Mouse (Mus musculus) small intestine, adult 2 months (tissue): ENCODE results near the gene Slc12a7. TPM values are rescaled to one million over a fixed set of nuclear protein-coding genes. Genes with fewer than 3 reads are reported as not detected.

Experiments
- H3K27ac ChIP-seq: fragments of 200-500 bp; 2 replicates; pipeline ENCODE4 v1.5.1; 2012; ENCODE audit warnings: low read depth, low read length, control low read depth, inconsistent platforms; ENCODE audit not compliant: insufficient read depth
- H3K27me3 ChIP-seq: fragments of 200-500 bp; 2 replicates; pipeline ENCODE4 v1.6.1; 2012; ENCODE audit warnings: mild to moderate bottlenecking, moderate library complexity, low read length, inconsistent platforms; ENCODE audit not compliant: control insufficient read depth, insufficient read depth
- H3K36me3 ChIP-seq: fragments of 200-500 bp; 2 replicates; pipeline ENCODE4 v1.6.1; 2012; ENCODE audit warnings: mild to moderate bottlenecking, low read length, control low read depth, inconsistent platforms; ENCODE audit not compliant: control insufficient read depth, insufficient read depth
- H3K4me1 ChIP-seq: fragments of 200-500 bp; 2 replicates; pipeline ENCODE4 v1.6.1; 2012; ENCODE audit warnings: low read length, inconsistent platforms, mixed read lengths; ENCODE audit not compliant: control insufficient read depth, insufficient read depth, insufficient read length
- H3K4me3 ChIP-seq: fragments of 200-500 bp; 2 replicates; pipeline ENCODE4 v1.5.1; 2012; ENCODE audit warnings: low read depth, mild to moderate bottlenecking, control low read depth, inconsistent platforms, low read length, moderate library complexity
- CTCF ChIP-seq: fragments of 200-500 bp; IDR thresholded peaks from 2 replicates; pipeline ENCODE4 v1.5.1; 2012; ENCODE audit warnings: low read depth, mild to moderate bottlenecking, control low read depth, inconsistent platforms, low read length, moderate library complexity, mixed read lengths; ENCODE audit not compliant: insufficient replicate concordance, insufficient read length; ENCODE audit errors: extremely low read depth
- POLR2A ChIP-seq: fragments of 200-500 bp; IDR thresholded peaks from 2 replicates; pipeline ENCODE4 v1.6.1; 2012; ENCODE audit warnings: low read depth, mild to moderate bottlenecking, control low read depth, inconsistent platforms, low read length, moderate library complexity
- WGBS: fragments of 180-500 bp; shearing (Covaris S2); methylation state at CpG from one replicate; pipeline ENCODE4 v1.1.7; 2018; 5-methylcytosine and 5-hydroxymethylcytosine counted together
- polyA plus RNA-seq: library from polyadenylated mRNA; depleted of rRNA; stranded (reverse); fragments of >200 nt; gene quantifications from 2 replicates; pipeline ENCODE4 v1.2.3, GENCODE M21; 2012; rRNA removed

Slc12a7 gene
- polyA plus RNA-seq, 1 experiment = 147 TPM

DNA sequence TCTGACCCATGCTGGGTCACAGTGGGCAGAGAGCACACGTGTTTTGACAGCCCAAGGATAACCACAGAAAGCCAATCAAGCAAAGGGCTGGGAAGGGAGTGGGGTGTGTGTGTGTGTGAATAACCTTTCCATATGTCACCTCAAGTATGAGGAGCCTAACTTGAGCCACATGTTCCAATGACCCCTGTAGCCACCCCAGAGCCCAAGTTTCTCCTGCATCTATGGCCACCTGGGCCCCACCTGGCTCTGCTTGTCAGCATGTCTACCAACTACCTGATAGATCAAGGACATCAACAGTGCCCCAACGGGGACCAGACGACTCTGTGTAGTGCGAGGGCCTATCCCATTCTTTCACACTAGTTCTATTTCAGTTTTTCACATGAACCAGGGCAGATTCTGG lies 106.8 kb downstream of the Slc12a7 start:
- WGBS = 87% methylated on average over 4 of the region's 4 CpGs
- peaks cover 3% of the 10 kb centered on the region; the same call in 1 of the 2 replicates for H3K4me1 ChIP-seq
- no peak for TF ChIP-seq CTCF
- TF ChIP-seq POLR2A = no peak
- H3K27ac ChIP-seq = no peak overlapping the region
- H3K36me3 ChIP-seq = no peaks in the 10 kb centered on the region
- no peaks in the 10 kb centered on the region for H3K27me3 ChIP-seq
- H3K4me3 ChIP-seq = no peak overlapping the region

GRCm38 (mm10) chr13:73842696-73843095 lies 109.8 kb downstream of the Slc12a7 start:
- no peaks in the 10 kb centered on the region for H3K36me3 ChIP-seq
- TF ChIP-seq CTCF (no peak), POLR2A (no peak)
- H3K4me1 ChIP-seq = peaks cover 4% of the 10 kb centered on the region; the same call in 1 of the 2 replicates
- H3K4me3 ChIP-seq = no peak overlapping the region
- H3K27ac ChIP-seq = 0 out of 2 replicates have a peak overlapping the region, but pooled peaks have one; percentile 34
- H3K27me3 ChIP-seq = peaks cover 10% of the 10 kb centered on the region

DNA sequence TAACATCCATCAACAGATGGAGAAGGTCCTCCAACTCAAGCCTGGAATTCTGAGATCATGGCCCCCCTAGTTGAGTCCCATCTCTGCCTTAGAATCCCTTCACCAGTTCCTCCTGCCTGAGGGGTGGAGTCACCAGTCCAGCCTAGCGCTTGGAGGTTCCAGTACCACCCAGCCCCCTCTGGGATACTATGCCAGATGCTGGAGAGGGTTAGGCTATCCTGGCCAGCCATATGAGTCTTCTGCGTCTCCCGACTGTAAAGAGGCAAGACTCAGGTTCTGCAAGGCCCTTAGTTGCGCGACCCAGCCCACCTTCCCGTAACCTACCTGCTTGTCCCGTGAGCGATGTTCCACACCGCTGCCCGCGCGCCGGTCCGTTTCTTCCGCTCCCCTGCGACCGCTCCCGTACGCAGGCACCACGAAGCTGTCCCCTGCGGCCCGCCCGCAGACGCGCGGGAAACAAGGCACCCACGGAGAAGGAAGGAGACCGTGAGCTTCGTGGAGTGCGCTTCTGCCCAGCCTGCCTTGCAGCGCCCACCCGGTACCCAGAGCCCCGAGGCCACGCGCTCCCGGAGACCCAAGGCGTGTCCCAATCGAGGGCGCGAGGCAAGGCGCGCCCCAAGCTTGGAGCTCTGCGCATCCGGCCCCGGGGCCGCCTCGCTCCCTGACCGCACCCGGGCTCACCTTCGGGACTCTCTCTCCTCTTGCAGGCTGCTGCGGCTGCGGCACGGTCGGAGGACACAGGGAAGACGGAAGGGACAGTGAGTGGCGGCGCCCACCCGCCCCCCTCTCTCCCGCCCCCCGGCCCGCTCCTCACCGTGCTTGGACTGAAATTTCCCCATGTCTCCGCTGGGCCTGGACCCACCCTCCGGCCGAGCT lies 113.9 kb downstream of the Slc12a7 start:
- no peak for TF ChIP-seq CTCF
- TF ChIP-seq POLR2A = no peak
- peaks cover 10% of the 10 kb centered on the region for H3K27me3 ChIP-seq
- 2% methylated on average over 57 of the region's 65 CpGs for WGBS
- peaks cover 4% of the 10 kb centered on the region; the same call in 1 of the 2 replicates for H3K4me1 ChIP-seq
- no peak overlapping the region for H3K27ac ChIP-seq
- H3K36me3 ChIP-seq = no peaks in the 10 kb centered on the region
- peak overlapping the region; percentile 76 for H3K4me3 ChIP-seq

DNA sequence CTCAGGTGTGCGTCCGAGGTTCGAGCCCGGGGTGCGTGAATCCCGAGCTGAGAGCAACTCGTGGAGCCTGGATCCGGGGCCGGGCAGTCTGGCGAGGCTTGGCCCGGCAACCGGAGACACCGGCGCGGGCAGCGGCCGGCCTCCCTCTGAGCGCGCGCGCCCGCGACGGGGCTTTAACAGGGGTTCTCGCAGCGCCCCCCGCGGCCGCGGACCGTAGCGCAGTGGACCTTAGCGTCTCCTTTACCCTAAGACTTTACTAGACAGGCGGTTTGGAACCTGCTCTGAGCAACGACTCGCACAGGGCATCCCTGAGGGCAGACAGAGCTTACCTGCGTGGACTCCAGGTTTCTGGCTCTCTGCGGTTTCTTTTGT lies 114.6 kb downstream of the Slc12a7 start, which contains the start of gene Nkd2:
Nkd2 (minus strand) TSS at position 167 of the 372 bp plus-strand sequence.
- 1% methylated on average over 38 of the region's 38 CpGs for WGBS
- Histone ChIP-seq H3K36me3 (no peaks in the 10 kb centered on the region), H3K27ac (no peak within 1 kb of the TSS), H3K4me3 (peak within 1 kb of the TSS; percentile 76), H3K4me1 (peaks cover 4% of the 10 kb centered on the region; the same call in 1 of the 2 replicates), H3K27me3 (peaks cover 10% of the 10 kb centered on the region)
- peak; percentile 44; the same call in 1 of the 2 replicates for TF ChIP-seq POLR2A
- peak; percentile 64 for TF ChIP-seq CTCF

Other genes starting within 250 kb of the Slc12a7 start
- gene Slc6a3, start 196.3 kb upstream of the Slc12a7 start, polyA plus RNA-seq = 0.09 and 0.17 TPM in 2 replicates
- gene Clptm1l, start 129.1 kb upstream of the Slc12a7 start, polyA plus RNA-seq = 107 and 134 TPM in 2 replicates
- gene Tert, start 106.2 kb upstream of the Slc12a7 start, polyA plus RNA-seq = 1.0 and 3.5 TPM in 2 replicates
- gene Slc6a18, start 55.1 kb upstream of the Slc12a7 start, polyA plus RNA-seq = 0.19 and 0.81 TPM in 2 replicates
- 246 and 934 TPM in 2 replicates for gene Slc6a19, start 28.2 kb upstream of the Slc12a7 start, polyA plus RNA-seq
- gene Nkd2, start 114.5 kb downstream of the Slc12a7 start, polyA plus RNA-seq = 5.0 and 10.1 TPM in 2 replicates
- 0.22 and 0.82 TPM in 2 replicates for gene Trip13, start 204.7 kb downstream of the Slc12a7 start, polyA plus RNA-seq
- 7.9 and 18.9 TPM in 2 replicates for gene Brd9, start 204.7 kb downstream of the Slc12a7 start, polyA plus RNA-seq
- gene Zdhhc11, start 230.8 kb downstream of the Slc12a7 start, polyA plus RNA-seq = not detected in 2 replicates